Mouse (Mus musculus) liver, adult 2 months (tissue): Measurements from ENCODE around the gene Gtf2e1. TPM values are rescaled to one million over a fixed set of nuclear protein-coding genes. Genes with fewer than 3 reads are reported as not detected.

Experiments
- DNase-seq: peaks from one replicate; pipeline ENCODE4 v3.0.0-alpha.2; 2011; ENCODE audit warnings: low read depth, low spot score; ENCODE audit errors: extremely low read depth
- H3K27ac ChIP-seq: fragments of 200-500 bp; replicated peaks from 2 replicates; pipeline ENCODE4 v1.5.1; 2012; ENCODE audit warnings: low read depth, mild to moderate bottlenecking, control low read depth, inconsistent platforms, low read length; ENCODE audit not compliant: insufficient read depth
- H3K27me3 ChIP-seq: fragments of 200-500 bp; 2 replicates; pipeline ENCODE4 v1.6.1; 2012; ENCODE audit warnings: mild to moderate bottlenecking, moderate library complexity, low read length, inconsistent platforms; ENCODE audit not compliant: control insufficient read depth, insufficient read depth
- H3K36me3 ChIP-seq: fragments of 200-500 bp; 2 replicates; pipeline ENCODE4 v1.6.1; 2012; ENCODE audit warnings: low read length, inconsistent platforms; ENCODE audit not compliant: control insufficient read depth, insufficient read depth
- H3K4me1 ChIP-seq: fragments of 200-500 bp; 2 replicates; pipeline ENCODE4 v1.6.1; 2011; ENCODE audit warnings: low read length; ENCODE audit not compliant: control insufficient read depth, insufficient read depth
- H3K4me3 ChIP-seq: fragments of 200-500 bp; 2 replicates; pipeline ENCODE4 v1.5.1; 2011; ENCODE audit warnings: low read depth, mild to moderate bottlenecking, control low read depth, low read length, moderate library complexity; ENCODE audit not compliant: insufficient read depth
- H3K79me2 ChIP-seq: fragments of 200-500 bp; 2 replicates; pipeline ENCODE4 v1.6.1; 2012; ENCODE audit warnings: inconsistent platforms, mild to moderate bottlenecking, low read length, moderate library complexity; ENCODE audit not compliant: control insufficient read depth, insufficient read depth
- H3K9ac ChIP-seq: fragments of 200-500 bp; 2 replicates; pipeline ENCODE4 v1.6.1; 2012; ENCODE audit warnings: low read depth, mild to moderate bottlenecking, control low read depth, inconsistent platforms, low read length
- CTCF ChIP-seq: fragments of 200-500 bp; IDR thresholded peaks from 2 replicates; pipeline ENCODE4 v1.5.1; 2011; ENCODE audit warnings: low read depth, low read length, control low read depth
- POLR2A ChIP-seq: fragments of 200-500 bp; IDR thresholded peaks from 2 replicates; pipeline ENCODE4 v1.6.1; 2011; ENCODE audit warnings: low read length, control low read depth; ENCODE audit not compliant: insufficient read depth; ENCODE audit errors: extremely low read depth
- WGBS: fragments of 180-500 bp; shearing (Covaris S2); methylation state at CpG from one replicate; pipeline ENCODE4 v1.1.7; 2018; 5-methylcytosine and 5-hydroxymethylcytosine counted together
- polyA plus RNA-seq: library from polyadenylated mRNA; depleted of rRNA; stranded (reverse); fragments of >200 nt; gene quantifications from 2 replicates; pipeline ENCODE4 v1.2.3, GENCODE M21; 2012
- total RNA-seq: library from RNA; depleted of rRNA; stranded (reverse); fragments of >200 nt; gene quantifications from 2 replicates; pipeline ENCODE4 v1.2.3, GENCODE M21; 2014

Gtf2e1 gene
- total and polyA plus RNA-seq, 2 experiments = 5.0 to 7.2 TPM

GRCm38 (mm10) chr16:37498581-37498980 lies 41.0 kb downstream of the Gtf2e1 start:
- Histone ChIP-seq H3K4me1 (0 out of 2 replicates have a peak, but pooled peaks cover under 1% of the 10 kb centered on the region), H3K27ac (no peak overlapping the region), H3K36me3 (no peaks in the 10 kb centered on the region), H3K4me3 (no peak overlapping the region), H3K79me2 (no peaks in the 10 kb centered on the region), H3K27me3 (no peaks in the 10 kb centered on the region), H3K9ac (no peak overlapping the region)
- TF ChIP-seq CTCF (no peak), POLR2A (no peak)
- WGBS = 86% methylated on average over 9 of the region's 9 CpGs
- DNase-seq = no peak

DNA sequence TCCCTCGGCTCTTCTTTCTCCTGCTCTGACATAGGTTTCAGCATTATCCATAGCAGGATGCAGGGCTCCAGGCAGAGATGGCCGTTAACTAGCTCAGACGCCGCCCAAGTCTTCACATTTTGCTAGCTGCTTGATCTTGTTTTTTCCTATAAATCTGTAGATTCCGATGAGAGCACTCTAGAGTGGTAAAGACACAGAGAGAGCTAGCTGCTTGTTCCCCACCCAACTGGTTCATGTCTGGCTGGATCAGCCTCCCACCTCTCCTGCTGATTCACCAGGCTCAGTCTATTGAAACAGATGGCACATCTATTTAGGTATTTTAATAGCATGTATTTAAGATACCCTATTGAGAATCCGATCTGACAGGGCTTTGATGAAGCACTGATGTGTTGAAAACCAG lies 44.6 kb downstream of the Gtf2e1 start:
- Histone ChIP-seq H3K9ac (no peak overlapping the region), H3K4me3 (no peak overlapping the region), H3K27me3 (no peaks in the 10 kb centered on the region), H3K27ac (no peak overlapping the region), H3K4me1 (no peaks in the 10 kb centered on the region), H3K36me3 (no peaks in the 10 kb centered on the region), H3K79me2 (no peaks in the 10 kb centered on the region)
- TF ChIP-seq POLR2A = no peak
- no peak for TF ChIP-seq CTCF
- no peak for DNase-seq
- 89% methylated on average over 6 of the region's 6 CpGs for WGBS

DNA sequence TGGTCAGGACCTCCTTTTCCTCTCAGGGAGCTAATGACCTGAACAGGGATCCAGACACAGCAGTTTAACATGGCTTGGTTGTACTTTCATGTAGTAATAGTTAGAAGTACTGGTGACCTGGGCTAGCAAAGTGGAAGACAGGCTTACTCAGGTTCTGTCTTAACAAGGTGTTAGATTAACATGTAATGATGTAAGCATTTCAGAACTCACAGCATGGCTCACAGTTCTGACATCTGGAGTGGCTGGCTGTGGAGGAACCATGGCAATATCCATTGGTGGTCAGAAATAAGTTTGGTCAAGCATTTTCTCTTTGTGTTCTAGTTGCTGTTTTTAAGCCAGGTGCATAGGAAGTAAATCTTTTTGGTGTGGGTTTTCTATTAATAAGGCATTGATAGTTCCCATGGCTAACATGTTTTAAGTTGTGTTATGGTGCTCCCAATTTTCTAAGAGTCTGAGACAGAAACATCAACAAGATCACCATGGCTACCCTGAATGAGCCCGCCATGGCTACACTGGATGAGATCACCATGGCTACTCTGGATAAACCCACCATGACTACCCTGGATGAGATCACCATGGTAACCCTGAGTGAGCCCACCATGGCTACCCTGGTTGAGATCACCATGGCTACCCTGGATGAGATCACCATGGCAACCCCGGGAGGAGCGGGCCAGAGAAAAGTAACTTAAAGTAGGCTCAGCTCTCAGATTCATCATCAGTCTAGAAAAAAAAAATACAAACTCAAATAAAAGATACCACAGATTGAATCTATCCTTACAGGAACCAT lies 52.6 kb downstream of the Gtf2e1 start:
- Histone ChIP-seq H3K27me3 (0 out of 2 replicates have a peak, but pooled peaks cover 4% of the 10 kb centered on the region), H3K27ac (no peak overlapping the region), H3K79me2 (no peaks in the 10 kb centered on the region), H3K9ac (no peak overlapping the region), H3K4me3 (no peak overlapping the region), H3K4me1 (no peaks in the 10 kb centered on the region), H3K36me3 (no peaks in the 10 kb centered on the region)
- 95% methylated on average over 3 of the region's 3 CpGs for WGBS
- no peak for DNase-seq
- no peak for TF ChIP-seq CTCF
- no peak for TF ChIP-seq POLR2A

DNA sequence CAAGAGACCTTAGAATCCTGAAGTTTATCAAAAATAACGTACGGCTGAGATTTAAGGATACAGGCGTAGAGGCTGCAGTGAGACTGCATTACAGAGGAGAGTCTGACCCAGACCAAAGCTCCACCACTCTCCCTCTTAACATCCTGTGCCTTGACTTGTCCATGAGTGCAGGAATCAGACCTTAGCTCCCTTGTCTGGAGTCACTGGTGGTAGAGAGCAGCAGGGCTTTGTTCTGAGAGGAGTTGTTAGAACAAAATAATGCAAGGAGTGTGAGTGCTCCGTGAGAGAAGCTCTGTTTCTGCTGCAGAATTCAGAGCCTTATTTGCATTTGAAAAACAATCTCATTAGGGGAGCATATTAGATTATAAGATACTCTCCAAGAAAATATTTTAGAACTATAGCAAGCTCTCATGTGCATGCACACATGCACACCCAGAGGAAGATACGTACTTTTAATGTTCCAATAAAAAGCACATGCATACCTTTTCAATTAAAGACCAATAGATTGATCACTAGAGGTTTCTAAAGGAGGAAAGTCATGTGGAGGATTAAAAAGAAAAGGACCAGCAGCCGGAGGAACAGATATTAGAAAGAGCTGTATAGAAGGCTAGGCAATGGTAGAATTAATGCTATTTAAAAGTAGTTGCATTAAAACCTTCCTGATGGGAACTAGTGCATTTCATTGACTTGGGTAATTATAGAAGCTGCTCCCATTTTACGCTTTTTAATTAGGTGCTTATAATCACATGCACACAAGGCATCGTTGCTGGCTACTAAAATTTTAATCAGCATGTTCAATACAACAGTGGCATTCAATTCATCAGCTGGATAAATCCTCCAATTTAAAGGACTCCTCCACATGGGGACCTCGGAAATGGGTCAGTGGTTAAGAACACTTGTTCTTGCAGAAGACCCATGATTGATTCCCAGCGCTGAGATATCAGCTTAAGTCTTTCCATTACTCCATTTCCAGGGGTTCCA lies 61.0 kb downstream of the Gtf2e1 start:
- DNase-seq = no peak
- TF ChIP-seq CTCF = no peak
- TF ChIP-seq POLR2A = no peak
- no peak overlapping the region for H3K27ac ChIP-seq
- no peaks in the 10 kb centered on the region for H3K36me3 ChIP-seq
- WGBS = 90% methylated on average over 10 of the region's 10 CpGs
- no peak overlapping the region for H3K4me3 ChIP-seq
- H3K9ac ChIP-seq = no peak overlapping the region
- H3K27me3 ChIP-seq = 0 out of 2 replicates have a peak, but pooled peaks cover 4% of the 10 kb centered on the region
- no peaks in the 10 kb centered on the region for H3K79me2 ChIP-seq
- peaks cover 2% of the 10 kb centered on the region; the same call in 1 of the 2 replicates for H3K4me1 ChIP-seq

- DNase-seq = no peak
- no peak for TF ChIP-seq POLR2A
- no peak for TF ChIP-seq CTCF
- H3K79me2 ChIP-seq = no peaks in the 10 kb centered on the region
- H3K9ac ChIP-seq = no peak overlapping the region
- no peaks in the 10 kb centered on the region for H3K36me3 ChIP-seq
- H3K27me3 ChIP-seq = no peaks in the 10 kb centered on the region
- H3K4me1 ChIP-seq = no peaks in the 10 kb centered on the region
- 54% methylated on average over 5 of the region's 5 CpGs for WGBS
- H3K27ac ChIP-seq = no peak overlapping the region
- H3K4me3 ChIP-seq = no peak overlapping the region
Measured at GRCm38 (mm10) chr16:37472620-37473312, 66.8 kb downstream of the Gtf2e1 start.
